Mouse (Mus musculus): Measurements from ENCODE around the gene Olfr600.
"Not testable (repeated sequence)": the region's sequence is repeated elsewhere in the genome, so short reads cannot be mapped to it uniquely, and the experiment has no call there.

The Olfr600 gene

DNA sequence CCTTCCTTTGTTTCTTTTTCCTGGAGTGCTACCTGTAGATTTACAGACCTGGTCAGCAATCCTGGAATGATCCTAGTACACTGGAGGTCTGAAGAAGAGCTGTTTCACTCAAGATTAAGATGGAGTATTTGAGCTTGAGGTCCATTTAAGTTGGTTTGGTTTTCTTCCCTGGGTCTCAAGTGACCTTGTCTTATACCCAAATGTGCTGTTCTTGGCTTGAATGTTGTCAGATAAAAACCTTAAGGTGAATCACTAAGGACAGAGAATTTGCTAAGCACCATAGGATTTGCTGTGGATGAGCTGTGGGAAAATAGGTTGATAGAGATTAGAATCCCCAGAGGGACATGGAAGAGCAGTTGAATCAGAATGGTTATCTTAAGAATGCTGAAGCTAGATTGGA lies at the start of gene Olfr600:
Olfr600 (minus strand) TSS at position 101 of the 400 bp plus-strand sequence.
- no peak for DNase-seq

DNA sequence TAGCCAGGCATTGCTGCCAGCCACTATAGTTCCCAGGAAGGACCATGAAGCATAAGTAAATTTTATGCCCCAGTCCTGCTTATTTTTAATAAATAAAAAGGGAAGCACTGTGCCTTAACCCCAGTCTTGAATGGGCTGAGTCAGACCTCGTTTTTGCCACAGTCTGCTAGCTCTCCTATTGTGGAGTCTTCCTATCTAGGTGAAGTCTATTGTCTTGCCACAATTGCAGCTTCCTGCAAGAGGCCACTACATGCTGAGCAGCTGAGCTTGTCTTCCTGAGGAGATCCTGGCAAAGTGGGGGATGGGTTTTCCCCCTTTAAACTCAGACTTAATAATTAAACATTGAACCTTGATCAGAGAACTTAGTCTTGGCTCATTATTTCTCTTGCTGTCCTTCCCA lies 49.5 kb upstream of the Olfr600 start:
- no peak for DNase-seq

DNA sequence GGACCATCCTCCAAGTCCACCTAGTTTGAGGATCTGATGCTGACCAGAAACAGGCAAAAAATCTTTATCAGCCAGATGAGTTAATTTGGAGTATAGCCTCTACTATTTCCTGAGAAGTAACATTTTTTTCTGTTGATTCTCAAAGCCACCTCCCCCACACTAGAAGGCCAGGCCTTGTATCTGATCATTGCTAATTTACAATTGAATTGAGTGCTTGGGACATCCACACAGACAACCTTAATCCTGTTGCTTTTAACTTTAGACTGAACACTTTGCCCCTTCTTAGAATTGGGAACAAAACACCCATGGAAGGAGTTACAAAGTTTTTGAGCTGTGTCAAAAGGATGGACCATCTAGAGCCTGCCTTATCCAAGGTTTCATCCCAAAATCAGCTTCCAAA lies 48.3 kb upstream of the Olfr600 start:
- no peak for DNase-seq

DNA sequence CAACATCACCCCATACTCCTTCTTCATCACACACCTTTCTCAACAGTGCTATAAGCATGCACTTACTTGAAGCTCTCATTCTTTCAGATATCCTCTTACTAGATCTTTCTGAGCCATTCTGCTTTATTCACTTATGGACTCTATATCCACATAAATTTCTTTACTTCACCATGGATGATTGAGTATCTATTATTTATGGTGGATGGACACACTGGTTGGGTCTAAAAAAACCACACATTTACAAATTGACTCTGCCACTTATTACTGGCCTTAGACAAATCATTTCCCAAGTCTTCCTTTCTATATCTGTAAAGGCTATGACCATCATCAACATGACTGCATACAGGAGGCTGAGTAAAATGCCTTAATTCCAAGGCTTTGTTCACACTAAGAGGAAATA lies 36.6 kb upstream of the Olfr600 start, which contains the start of gene Olfr603:
Olfr603 (minus strand) TSS at position 101 of the 400 bp plus-strand sequence.
- no peak for DNase-seq

DNA sequence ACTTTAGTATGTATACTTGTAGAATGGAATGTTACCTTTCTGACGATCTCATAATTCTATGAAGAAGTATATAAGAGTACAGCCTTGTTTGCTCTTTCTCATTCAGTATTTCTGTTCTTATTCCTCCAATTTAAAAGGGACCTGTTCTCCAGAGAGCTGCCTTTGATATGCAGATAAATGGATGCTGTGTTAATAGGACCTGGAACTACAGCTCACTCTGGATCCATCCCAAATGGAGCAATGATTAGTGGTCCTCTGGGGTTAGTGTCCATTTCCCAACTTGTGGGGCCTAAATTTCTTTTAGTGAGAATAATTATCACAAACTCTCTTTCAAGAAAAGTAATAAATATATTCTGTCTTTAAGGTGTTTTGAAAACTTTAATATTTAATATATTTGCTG lies 13.1 kb upstream of the Olfr600 start, which contains the start of gene Olfr601:
Olfr601 (minus strand) TSS at position 101 of the 400 bp plus-strand sequence.
- no peak for DNase-seq

DNA sequence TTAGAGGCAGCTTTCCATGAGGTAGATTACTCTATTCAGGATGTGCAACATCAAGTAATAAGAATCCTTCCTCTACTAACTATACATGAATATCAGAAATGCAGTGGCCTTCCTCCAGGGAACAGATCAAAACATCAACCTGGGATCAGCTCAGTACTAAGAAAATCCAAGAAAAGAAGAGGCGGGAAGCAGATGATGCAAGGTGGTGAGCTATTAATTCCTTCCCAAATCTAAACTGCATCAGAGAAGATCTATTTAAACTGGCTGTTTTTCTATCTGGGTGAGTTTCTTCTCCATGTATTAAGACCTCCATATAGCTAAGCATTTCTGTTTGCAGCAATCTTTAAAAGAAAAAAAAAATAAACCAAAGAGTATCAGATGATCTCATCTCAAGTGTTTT lies 13.9 kb downstream of the Olfr600 start, which contains the start of gene Olfr599:
Olfr599 (plus strand) TSS at position 301 of the 400 bp plus-strand sequence.
- no peak for DNase-seq

DNA sequence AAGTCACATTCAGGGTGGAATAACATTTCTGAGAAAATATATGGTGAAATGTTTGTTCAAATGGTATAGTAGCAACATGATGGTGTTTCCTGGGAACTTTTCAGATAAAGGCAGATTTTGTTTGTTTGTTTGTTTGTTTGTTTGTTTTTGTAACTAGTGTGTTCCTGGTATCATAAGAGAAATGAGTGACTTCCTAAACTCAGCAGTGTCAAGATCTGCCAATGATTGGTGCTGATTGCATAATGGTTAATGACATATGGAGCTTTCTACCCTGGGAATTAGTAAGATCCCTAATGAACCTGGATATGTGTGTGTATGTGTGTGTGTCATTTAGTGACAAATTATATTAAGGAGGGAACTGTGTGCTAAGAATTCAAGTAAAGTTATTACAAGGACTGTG lies 26.2 kb downstream of the Olfr600 start, which contains the start of gene Olfr598:
Olfr598 (plus strand) TSS at position 301 of the 400 bp plus-strand sequence.
- no peak for DNase-seq

DNA sequence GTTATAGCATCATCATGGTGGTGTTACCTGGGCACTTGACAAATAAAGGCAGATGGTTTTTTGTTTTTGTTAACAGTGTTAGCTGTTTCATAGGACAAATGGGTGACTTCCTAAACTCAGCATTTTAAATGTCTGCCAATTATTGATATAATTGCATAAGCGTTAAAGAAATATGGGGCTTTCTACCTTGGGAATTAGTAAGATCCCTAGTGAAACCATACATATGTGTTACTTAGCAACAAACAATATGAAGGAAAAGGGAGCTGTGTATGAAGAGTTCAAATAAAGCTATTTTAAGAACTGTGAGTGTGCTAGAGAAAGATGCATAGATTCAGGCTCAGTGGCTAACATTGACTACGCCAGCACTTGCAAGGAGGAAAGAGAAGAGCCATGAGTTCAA lies 33.5 kb downstream of the Olfr600 start, which contains the start of gene Olfr597:
Olfr597 (plus strand) TSS at position 301 of the 400 bp plus-strand sequence.
- DNase-seq = not testable (repeated sequence)

DNA sequence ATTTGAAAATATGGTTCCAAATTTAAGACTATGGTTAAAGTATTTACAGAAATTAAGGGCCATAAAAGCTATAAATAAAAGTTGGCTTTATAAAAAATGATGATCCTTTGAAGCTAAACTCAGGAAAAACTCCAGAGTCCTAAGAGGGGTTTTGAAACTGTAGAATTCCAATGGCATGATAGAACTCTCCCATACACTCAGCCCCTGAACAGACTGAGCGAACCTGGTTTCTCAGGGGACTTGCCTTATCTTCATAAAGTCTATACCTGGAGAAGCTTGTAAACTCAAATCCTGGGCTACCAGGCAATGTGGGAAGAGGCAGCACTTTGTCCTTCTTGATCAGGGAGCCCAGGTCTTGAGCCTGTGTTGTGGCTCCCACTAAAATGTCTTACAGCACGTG lies 44.1 kb downstream of the Olfr600 start, which contains the start of gene Olfr596:
Olfr596 (plus strand) TSS at position 301 of the 400 bp plus-strand sequence.
- DNase-seq = not testable (repeated sequence)

Data from B cell, adult 2 months (primary cell).